Mouse (Mus musculus): Measurements from ENCODE around the gene Gm20662. TPM values are rescaled to one million over a fixed set of nuclear protein-coding genes. Genes with fewer than 3 reads are reported as not detected.

Gm20662 gene
- total and polyA plus RNA-seq, 2 experiments from 2014 or later: 0.31 to 3.6 TPM

DNA sequence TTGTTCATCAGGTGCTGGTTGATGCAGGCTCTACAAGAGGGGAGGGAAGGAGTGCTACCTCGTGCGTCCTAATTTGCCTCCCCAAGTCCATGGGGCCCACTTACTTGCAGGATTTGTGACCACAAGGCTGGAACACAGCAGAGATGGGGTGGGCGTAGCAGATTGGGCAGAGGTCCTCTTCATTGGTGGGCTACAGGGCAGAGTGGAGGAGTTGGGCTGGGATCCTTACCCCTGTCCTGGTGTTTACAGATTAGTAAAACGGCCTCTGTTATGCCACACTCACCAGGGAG, 55.7 kb downstream of the Gm20662 start:
- WGBS: 90% methylated on average over 4 of the region's 4 CpGs
- H3K4me1 ChIP-seq (ENCODE audit: insufficient read depth, low read length): peaks cover 7% of the 10 kb centered on the region; the same call in 1 of the 2 replicates
- no peak overlapping the region for H3K27ac ChIP-seq (ENCODE audit: low read depth, low read length)
- ATAC-seq (ENCODE audit: low FRiP score): no peak
- H3K36me3 ChIP-seq (ENCODE audit: insufficient read depth, low read length): peaks cover 42% of the 10 kb centered on the region
- no peak for TF ChIP-seq CTCF (IDR thresholded peaks at IDR 0.05)
- no peak for DNase-seq (ENCODE audit: low spot score)
- H3K9me3 ChIP-seq (ENCODE audit: low read length): no peaks in the 10 kb centered on the region
- no peaks in the 10 kb centered on the region for H3K27me3 ChIP-seq (ENCODE audit: insufficient read depth, low read length)
- no peak overlapping the region for H3K9ac ChIP-seq (replicated peaks; ENCODE audit: low read length, poor library complexity, severe bottlenecking)
- H3K4me2 ChIP-seq (ENCODE audit: low read depth, low read length, poor library complexity, severe bottlenecking): no peak overlapping the region
- H3K4me3 ChIP-seq (ENCODE audit: low read depth, low read length): no peak overlapping the region

DNA sequence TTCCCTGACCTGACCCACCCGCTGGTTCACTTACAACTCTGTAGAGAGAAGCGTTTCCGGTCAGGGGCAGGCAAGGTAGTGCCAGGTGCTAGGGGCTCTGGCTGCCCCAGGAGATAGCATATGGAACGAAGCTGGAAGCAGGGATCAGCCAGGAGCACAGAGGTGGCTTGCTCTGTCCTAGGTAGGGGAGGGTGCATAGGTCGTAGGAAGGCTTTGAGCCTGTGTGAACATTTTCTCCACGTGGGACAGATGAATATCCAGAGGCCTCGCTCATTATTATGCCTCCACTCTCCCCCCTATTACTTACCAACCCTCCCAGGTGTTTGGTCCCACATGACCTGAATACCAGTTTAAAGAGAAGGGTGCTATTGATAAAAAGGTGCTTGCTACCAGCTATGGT, 56.3 kb downstream of the Gm20662 start:
- no peaks in the 10 kb centered on the region for H3K27me3 ChIP-seq (ENCODE audit: insufficient read depth, low read length)
- no peak overlapping the region for H3K4me3 ChIP-seq (ENCODE audit: low read depth, low read length)
- 68% methylated on average over 7 of the region's 7 CpGs for WGBS
- H3K4me1 ChIP-seq (ENCODE audit: insufficient read depth, low read length): peaks cover 7% of the 10 kb centered on the region; the same call in 1 of the 2 replicates
- no peak for TF ChIP-seq CTCF (IDR thresholded peaks at IDR 0.05)
- H3K36me3 ChIP-seq (ENCODE audit: insufficient read depth, low read length): peaks cover 38% of the 10 kb centered on the region
- 0 out of 2 replicates have a peak overlapping the region, but pooled peaks have one; percentile 43 for H3K27ac ChIP-seq (ENCODE audit: low read depth, low read length)
- peak overlapping the region; percentile 44; the same call in 1 of the 2 replicates for H3K9ac ChIP-seq (replicated peaks; ENCODE audit: low read length, poor library complexity, severe bottlenecking)
- DNase-seq (ENCODE audit: low spot score) (no peak), ATAC-seq (ENCODE audit: low FRiP score) (no peak)
- H3K9me3 ChIP-seq (ENCODE audit: low read length): no peaks in the 10 kb centered on the region
- no peak overlapping the region for H3K4me2 ChIP-seq (ENCODE audit: low read depth, low read length, poor library complexity, severe bottlenecking)

DNA sequence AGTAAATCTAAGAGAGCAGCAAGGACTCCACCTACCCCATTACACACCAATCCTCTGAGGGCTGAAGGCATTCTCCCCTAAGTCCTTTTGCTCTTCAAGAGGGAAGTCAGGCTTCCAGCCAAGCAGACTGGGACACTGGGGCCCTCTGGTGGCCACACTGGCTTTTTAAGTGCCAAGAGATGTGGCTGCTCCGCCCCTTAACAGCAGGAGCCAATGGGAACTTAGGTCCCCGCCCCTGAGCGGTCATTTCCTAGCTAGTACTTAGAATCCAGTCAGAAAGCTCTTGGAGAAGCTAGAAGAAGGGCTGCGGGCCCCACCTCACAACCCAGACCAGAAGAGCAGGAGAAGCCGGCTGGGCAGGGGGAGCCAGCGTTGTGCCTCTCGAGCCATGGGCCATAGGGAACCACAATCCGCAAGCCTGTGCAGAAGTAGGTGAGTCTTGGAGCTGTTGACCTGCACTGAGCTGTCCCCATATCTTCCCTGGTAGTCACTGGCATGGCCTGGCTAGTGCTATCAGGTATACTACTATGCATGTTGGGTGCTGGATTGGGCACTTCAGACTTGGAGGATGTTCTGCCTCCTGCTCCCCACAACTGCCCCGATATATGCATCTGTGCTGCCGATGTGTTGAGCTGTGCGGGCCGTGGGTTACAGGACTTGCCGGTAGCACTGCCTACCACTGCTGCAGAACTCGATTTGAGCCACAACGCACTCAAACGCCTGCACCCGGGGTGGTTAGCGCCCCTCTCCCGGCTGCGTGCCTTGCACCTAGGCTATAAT, 56.9 kb downstream of the Gm20662 start, which contains the start of gene Amigo3:
TSS of gene Amigo3 (plus strand) at position 275 of the 780 bp plus-strand sequence.
- peak within 1 kb of the TSS; percentile 43; the same call in 1 of the 2 replicates for H3K27ac ChIP-seq (ENCODE audit: low read depth, low read length)
- peaks cover 43% of the 10 kb centered on the region for H3K36me3 ChIP-seq (ENCODE audit: insufficient read depth, low read length)
- no peaks in the 10 kb centered on the region for H3K9me3 ChIP-seq (ENCODE audit: low read length)

DNA sequence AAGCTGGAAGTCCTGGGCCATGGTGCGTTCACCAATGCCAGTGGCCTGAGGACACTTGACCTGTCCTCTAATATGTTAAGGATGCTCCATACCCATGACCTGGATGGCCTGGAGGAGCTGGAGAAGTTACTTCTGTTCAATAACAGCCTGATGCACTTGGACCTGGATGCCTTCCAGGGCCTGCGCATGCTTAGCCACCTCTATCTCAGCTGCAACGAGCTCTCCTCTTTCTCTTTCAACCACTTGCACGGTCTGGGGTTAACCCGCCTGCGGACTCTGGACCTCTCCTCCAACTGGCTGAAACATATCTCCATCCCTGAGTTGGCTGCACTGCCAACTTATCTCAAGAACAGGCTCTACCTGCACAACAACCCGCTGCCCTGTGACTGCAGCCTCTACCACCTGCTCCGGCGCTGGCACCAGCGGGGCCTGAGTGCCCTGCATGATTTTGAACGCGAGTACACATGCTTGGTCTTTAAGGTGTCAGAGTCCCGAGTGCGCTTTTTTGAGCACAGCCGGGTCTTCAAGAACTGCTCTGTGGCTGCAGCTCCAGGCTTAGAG, 57.6 kb downstream of the Gm20662 start:
- Histone ChIP-seq H3K36me3 (ENCODE audit: insufficient read depth, low read length) (peaks cover 50% of the 10 kb centered on the region), H3K4me1 (ENCODE audit: insufficient read depth, low read length) (peaks cover 7% of the 10 kb centered on the region; the same call in 1 of the 2 replicates), H3K4me2 (ENCODE audit: low read depth, low read length, poor library complexity, severe bottlenecking) (no peak overlapping the region), H3K9me3 (ENCODE audit: low read length) (no peaks in the 10 kb centered on the region), H3K27me3 (ENCODE audit: insufficient read depth, low read length) (no peaks in the 10 kb centered on the region), H3K9ac (replicated peaks; ENCODE audit: low read length, poor library complexity, severe bottlenecking) (no peak overlapping the region), H3K4me3 (ENCODE audit: low read depth, low read length) (no peak overlapping the region), H3K27ac (ENCODE audit: low read depth, low read length) (no peak overlapping the region)
- no peak for TF ChIP-seq CTCF (IDR thresholded peaks at IDR 0.05)
- ATAC-seq (ENCODE audit: low FRiP score) (no peak), DNase-seq (ENCODE audit: low spot score) (no peak)
- 94% methylated on average over 15 of the region's 15 CpGs for WGBS

More for the DNA sequence above, 56.9 kb downstream of the Gm20662 start, which contains the start of gene Amigo3:
- peak; percentile 96 for TF ChIP-seq CTCF (IDR thresholded peaks at IDR 0.05)
- peak within 1 kb of the TSS; percentile 50 for H3K9ac ChIP-seq (replicated peaks; ENCODE audit: low read length, poor library complexity, severe bottlenecking)
- H3K27me3 ChIP-seq (ENCODE audit: insufficient read depth, low read length): no peaks in the 10 kb centered on the region
- no peak within 1 kb of the TSS for H3K4me3 ChIP-seq (ENCODE audit: low read depth, low read length)
- peak; percentile 98 for DNase-seq (ENCODE audit: low spot score)
- peak; percentile 45 for ATAC-seq (ENCODE audit: low FRiP score)
- 59% methylated on average over 20 of the region's 20 CpGs for WGBS
- H3K4me1 ChIP-seq (ENCODE audit: insufficient read depth, low read length): peaks cover 7% of the 10 kb centered on the region; the same call in 1 of the 2 replicates
- H3K4me2 ChIP-seq (ENCODE audit: low read depth, low read length, poor library complexity, severe bottlenecking): peak within 1 kb of the TSS; percentile 32

DNA sequence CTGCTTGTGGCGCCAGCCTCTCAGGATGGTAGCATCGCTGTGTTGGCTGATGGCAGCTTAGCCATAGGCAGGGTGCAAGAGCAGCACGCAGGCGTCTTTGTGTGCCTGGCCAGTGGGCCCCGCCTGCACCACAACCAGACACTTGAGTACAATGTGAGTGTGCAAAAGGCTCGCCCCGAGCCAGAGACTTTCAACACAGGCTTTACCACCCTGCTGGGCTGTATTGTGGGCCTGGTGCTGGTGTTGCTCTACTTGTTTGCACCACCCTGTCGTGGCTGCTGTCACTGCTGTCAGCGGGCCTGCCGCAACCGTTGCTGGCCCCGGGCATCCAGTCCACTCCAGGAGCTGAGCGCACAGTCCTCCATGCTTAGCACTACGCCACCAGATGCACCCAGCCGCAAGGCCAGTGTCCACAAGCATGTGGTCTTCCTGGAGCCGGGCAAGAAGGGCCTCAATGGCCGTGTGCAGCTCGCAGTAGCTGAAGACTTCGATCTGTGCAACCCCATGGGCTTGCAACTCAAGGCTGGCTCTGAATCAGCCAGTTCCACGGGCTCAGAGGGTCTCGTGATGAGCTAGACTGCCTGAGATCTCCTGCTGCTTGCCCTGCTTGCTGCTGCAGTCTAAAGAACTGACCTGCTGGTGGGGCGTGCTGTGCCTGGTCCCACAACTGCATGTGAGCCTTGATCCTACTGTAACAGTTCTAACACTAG, 58.3 kb downstream of the Gm20662 start:
- TF ChIP-seq CTCF (IDR thresholded peaks at IDR 0.05): no peak

More for the DNA sequence above, 58.3 kb downstream of the Gm20662 start:
- 89% methylated on average over 22 of the region's 22 CpGs for WGBS
- H3K27me3 ChIP-seq (ENCODE audit: insufficient read depth, low read length): no peaks in the 10 kb centered on the region
- no peak overlapping the region for H3K4me3 ChIP-seq (ENCODE audit: low read depth, low read length)
- H3K9ac ChIP-seq (replicated peaks; ENCODE audit: low read length, poor library complexity, severe bottlenecking): no peak overlapping the region
- peaks cover 58% of the 10 kb centered on the region for H3K36me3 ChIP-seq (ENCODE audit: insufficient read depth, low read length)
- H3K4me1 ChIP-seq (ENCODE audit: insufficient read depth, low read length): peaks cover 7% of the 10 kb centered on the region; the same call in 1 of the 2 replicates
- no peak for ATAC-seq (ENCODE audit: low FRiP score)
- no peak overlapping the region for H3K4me2 ChIP-seq (ENCODE audit: low read depth, low read length, poor library complexity, severe bottlenecking)
- no peak overlapping the region for H3K27ac ChIP-seq (ENCODE audit: low read depth, low read length)
- no peak for DNase-seq (ENCODE audit: low spot score)
- H3K9me3 ChIP-seq (ENCODE audit: low read length): no peaks in the 10 kb centered on the region

All from midbrain, postnatal 0 days (tissue).